Mouse (Mus musculus): ENCODE measurements around the gene Tmem107. TPM values are rescaled to one million over a fixed set of nuclear protein-coding genes. Genes with fewer than 3 reads are reported as not detected.

The Tmem107 gene
- polyA plus RNA-seq, 1 experiment from 2014 or later: 62.9 TPM

DNA sequence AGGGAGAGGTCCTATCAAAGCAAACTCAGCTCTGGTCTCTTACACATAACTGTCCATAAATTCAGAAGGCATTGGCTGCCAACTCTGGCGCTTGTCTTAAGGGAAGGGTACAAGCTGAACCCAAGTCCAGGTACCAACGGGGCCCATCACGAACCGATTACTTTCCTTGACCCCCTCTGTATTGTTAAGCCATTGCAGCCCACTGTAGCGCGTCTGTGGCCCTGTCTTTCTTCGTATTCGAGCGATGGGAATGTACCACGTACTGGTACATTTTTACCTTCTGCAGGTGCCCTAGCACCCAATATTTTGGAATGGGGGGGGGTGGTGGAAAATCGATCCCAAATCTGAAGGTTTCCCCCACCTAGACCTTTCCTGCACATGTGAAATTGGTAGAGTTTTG lies 1.6 kb downstream of the Tmem107 start:
- Histone ChIP-seq H3K4me1 (ENCODE audit: insufficient read depth, low read depth, low read length) (peaks cover 12% of the 10 kb centered on the region), H3K4me2 (replicated peaks; ENCODE audit: low read depth, low read length) (peak overlapping the region; percentile 36; the same call in 1 of the 2 replicates), H3K36me3 (ENCODE audit: insufficient read depth, low read length) (no peaks in the 10 kb centered on the region), H3K9ac (replicated peaks; ENCODE audit: low read depth) (no peak overlapping the region), H3K4me3 (ENCODE audit: low read depth, low read length) (no peak overlapping the region), H3K9me3 (ENCODE audit: low read length) (no peaks in the 10 kb centered on the region), H3K27me3 (replicated peaks; ENCODE audit: insufficient read depth, low read length) (no peaks in the 10 kb centered on the region), H3K27ac (ENCODE audit: low read length) (no peak overlapping the region)
- TF ChIP-seq CTCF (IDR thresholded peaks at IDR 0.05) (no peak), EP300 (IDR thresholded peaks at IDR 0.05) (no peak)
- 83% methylated on average over 11 of the region's 11 CpGs for WGBS
- DNase-seq (ENCODE audit: low spot score) (no peak), ATAC-seq (no peak)

DNA sequence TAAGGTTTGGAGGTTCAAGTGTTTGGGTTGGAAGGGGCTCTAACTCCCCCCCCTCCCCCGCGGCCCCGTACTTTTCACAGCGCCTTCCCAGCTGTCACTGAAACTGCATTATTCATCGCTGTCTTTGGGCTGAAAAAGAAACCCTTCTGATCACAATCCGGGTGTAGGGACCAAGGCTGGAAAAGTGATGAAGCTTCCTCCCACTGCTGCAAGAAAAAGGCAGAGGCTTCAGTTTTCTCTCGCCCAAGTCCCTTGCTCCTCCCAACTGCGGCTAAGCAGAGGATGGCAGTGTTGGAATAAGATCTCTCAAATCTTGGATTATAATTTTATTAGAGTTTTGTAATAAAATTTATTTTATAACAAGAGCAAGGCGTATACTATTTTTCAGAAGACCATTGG lies 2.1 kb downstream of the Tmem107 start:
- H3K9me3 ChIP-seq (ENCODE audit: low read length): no peaks in the 10 kb centered on the region

DNA sequence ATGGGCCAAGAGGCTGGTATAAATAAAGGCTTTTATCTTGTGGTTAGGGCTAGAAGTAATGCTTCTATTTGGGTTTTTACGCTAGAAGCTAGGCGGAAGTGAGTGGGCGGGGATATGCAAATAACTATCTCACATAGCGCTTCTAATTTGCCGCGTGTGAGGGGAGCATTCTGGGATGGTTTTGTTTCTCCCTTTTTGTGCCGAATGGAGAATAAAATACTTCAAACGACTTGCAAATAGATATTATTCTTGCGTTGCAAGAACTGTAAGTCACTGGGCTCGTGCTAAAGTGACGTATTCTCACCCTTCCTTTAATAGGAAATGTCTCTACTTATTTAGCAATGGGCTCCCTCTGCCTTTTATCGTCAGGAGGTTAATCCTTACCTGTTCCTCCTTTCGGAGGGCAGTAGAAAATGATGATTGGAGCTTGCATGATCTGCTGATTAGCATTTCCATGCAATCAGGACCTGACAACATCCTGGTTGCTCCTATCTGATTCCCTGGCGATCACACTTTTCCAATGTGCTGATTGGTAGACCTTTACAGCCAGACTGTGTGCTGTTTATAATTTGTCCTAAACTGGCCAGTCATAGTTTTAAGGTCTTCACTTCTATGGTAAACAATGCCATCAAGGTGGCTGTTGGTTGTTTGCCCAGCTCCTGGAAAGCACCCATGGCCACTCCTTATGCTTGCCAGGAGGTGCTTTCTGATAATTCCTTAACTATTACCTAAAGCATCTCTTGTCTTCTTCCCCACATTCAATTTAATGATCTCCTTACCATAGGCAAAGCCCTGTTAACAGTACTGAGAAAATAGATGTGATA lies 2.7 kb downstream of the Tmem107 start:
- Histone ChIP-seq H3K9ac (replicated peaks; ENCODE audit: low read depth) (peak overlapping the region; percentile 66), H3K4me1 (ENCODE audit: insufficient read depth, low read depth, low read length) (peaks cover 12% of the 10 kb centered on the region), H3K36me3 (ENCODE audit: insufficient read depth, low read length) (no peaks in the 10 kb centered on the region), H3K9me3 (ENCODE audit: low read length) (no peaks in the 10 kb centered on the region), H3K27ac (ENCODE audit: low read length) (peak overlapping the region; percentile 92), H3K4me3 (ENCODE audit: low read depth, low read length) (peak overlapping the region; percentile 19), H3K4me2 (replicated peaks; ENCODE audit: low read depth, low read length) (peak overlapping the region; percentile 36), H3K27me3 (replicated peaks; ENCODE audit: insufficient read depth, low read length) (no peaks in the 10 kb centered on the region)
- ATAC-seq (peak; percentile 67), DNase-seq (ENCODE audit: low spot score) (peak; percentile 95)
- TF ChIP-seq CTCF (IDR thresholded peaks at IDR 0.05) (peak; percentile 35), EP300 (IDR thresholded peaks at IDR 0.05) (peak; percentile 87)
- WGBS: 0% methylated on average over 14 of the region's 14 CpGs

More for the DNA sequence above, 2.1 kb downstream of the Tmem107 start:
- H3K36me3 ChIP-seq (ENCODE audit: insufficient read depth, low read length): no peaks in the 10 kb centered on the region
- ATAC-seq (no peak), DNase-seq (ENCODE audit: low spot score) (no peak)
- peak overlapping the region; percentile 19; the same call in 1 of the 2 replicates for H3K4me3 ChIP-seq (ENCODE audit: low read depth, low read length)
- no peak for TF ChIP-seq CTCF (IDR thresholded peaks at IDR 0.05)
- TF ChIP-seq EP300 (IDR thresholded peaks at IDR 0.05): no peak
- no peaks in the 10 kb centered on the region for H3K27me3 ChIP-seq (replicated peaks; ENCODE audit: insufficient read depth, low read length)
- H3K4me1 ChIP-seq (ENCODE audit: insufficient read depth, low read depth, low read length): peaks cover 12% of the 10 kb centered on the region
- peak overlapping the region; percentile 27; the same call in 1 of the 2 replicates for H3K9ac ChIP-seq (replicated peaks; ENCODE audit: low read depth)
- no peak overlapping the region; the same call in 1 of the 2 replicates for H3K27ac ChIP-seq (ENCODE audit: low read length)
- H3K4me2 ChIP-seq (replicated peaks; ENCODE audit: low read depth, low read length): peak overlapping the region; percentile 36
- WGBS: 6% methylated on average over 9 of the region's 9 CpGs

DNA sequence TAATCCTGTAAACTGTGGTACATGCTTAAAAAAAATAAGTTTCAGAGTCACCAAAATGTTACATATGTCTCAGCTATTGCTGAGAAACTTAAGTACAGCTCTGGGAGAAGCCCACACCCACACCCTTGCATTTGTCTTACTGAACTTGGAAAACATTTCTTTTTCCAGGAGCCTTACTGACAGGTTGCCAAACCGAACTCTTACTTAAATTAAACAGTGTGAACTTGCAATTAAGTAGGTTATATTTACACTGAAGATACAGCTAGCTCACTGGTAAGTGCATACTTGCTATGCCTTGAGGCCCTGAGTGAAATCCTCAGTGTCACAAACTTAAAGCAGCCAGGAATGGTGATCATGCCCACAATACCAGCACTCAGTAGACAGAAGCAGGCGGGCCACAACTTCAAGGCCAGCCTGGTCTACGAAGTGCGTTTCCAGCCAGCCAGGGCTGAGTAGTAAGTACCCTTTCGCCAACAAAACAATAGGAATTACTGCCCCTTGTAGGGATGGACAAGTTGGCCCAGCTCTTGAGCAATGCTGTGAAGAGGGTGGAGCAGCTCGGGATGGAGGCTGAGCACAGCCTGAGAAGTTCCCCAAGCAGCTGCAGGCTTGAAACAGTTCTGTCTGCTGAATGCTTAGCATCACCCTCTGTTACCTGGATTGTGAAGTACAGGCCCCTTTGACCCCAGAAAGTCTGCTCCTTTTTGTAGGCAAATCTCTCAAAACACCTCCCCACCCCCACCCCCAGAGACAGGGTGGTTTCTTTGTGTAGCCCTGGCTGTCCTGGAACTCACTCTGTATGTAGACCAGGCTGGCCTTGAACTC lies 3.6 kb downstream of the Tmem107 start:
- Histone ChIP-seq H3K27me3 (replicated peaks; ENCODE audit: insufficient read depth, low read length) (no peaks in the 10 kb centered on the region), H3K9ac (replicated peaks; ENCODE audit: low read depth) (peak overlapping the region; percentile 66; the same call in 1 of the 2 replicates), H3K4me2 (replicated peaks; ENCODE audit: low read depth, low read length) (no peak overlapping the region), H3K9me3 (ENCODE audit: low read length) (no peaks in the 10 kb centered on the region), H3K4me1 (ENCODE audit: insufficient read depth, low read depth, low read length) (peaks cover 12% of the 10 kb centered on the region), H3K4me3 (ENCODE audit: low read depth, low read length) (no peak overlapping the region), H3K27ac (ENCODE audit: low read length) (peak overlapping the region; percentile 92), H3K36me3 (ENCODE audit: insufficient read depth, low read length) (no peaks in the 10 kb centered on the region)
- ATAC-seq (no peak), DNase-seq (ENCODE audit: low spot score) (peak; percentile 34)
- WGBS: 31% methylated on average over 6 of the region's 6 CpGs
- TF ChIP-seq EP300 (IDR thresholded peaks at IDR 0.05): no peak
- TF ChIP-seq CTCF (IDR thresholded peaks at IDR 0.05): no peak

DNA sequence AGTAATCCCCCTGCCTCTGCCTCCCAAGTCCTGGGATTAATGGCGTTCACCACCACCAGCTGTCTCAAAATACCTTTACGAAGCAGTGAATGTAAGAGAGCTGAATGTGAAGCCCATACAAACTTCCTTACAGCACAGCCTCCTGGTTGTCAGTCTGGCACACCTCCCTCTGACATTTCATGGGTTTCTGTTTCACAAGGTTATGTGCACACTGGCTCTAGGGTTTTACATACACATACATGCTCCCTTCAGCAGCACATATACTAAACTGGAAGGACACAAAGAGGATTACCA lies 4.1 kb downstream of the Tmem107 start:
- WGBS: 51% methylated on average over 2 of the region's 2 CpGs
- TF ChIP-seq EP300 (IDR thresholded peaks at IDR 0.05) (no peak), CTCF (IDR thresholded peaks at IDR 0.05) (no peak)
- peak; percentile 4 for DNase-seq (ENCODE audit: low spot score)

More for the DNA sequence above, 4.1 kb downstream of the Tmem107 start:
- Histone ChIP-seq H3K27me3 (replicated peaks; ENCODE audit: insufficient read depth, low read length) (no peaks in the 10 kb centered on the region), H3K4me1 (ENCODE audit: insufficient read depth, low read depth, low read length) (peaks cover 12% of the 10 kb centered on the region), H3K9ac (replicated peaks; ENCODE audit: low read depth) (no peak overlapping the region), H3K4me2 (replicated peaks; ENCODE audit: low read depth, low read length) (no peak overlapping the region), H3K9me3 (ENCODE audit: low read length) (no peaks in the 10 kb centered on the region), H3K27ac (ENCODE audit: low read length) (no peak overlapping the region; the same call in 1 of the 2 replicates), H3K36me3 (ENCODE audit: insufficient read depth, low read length) (no peaks in the 10 kb centered on the region), H3K4me3 (ENCODE audit: low read depth, low read length) (no peak overlapping the region)
- no peak for ATAC-seq
